Mouse (Mus musculus) mouse trophoblast stem cell (cell line): ENCODE data around the gene Smg9.

Source experiments
- in situ Hi-C, 2 experiments: fragments of 300-500 bp; cut with MseI, MboI; formaldehyde crosslinking; loops; 2 replicates in 1 of 2; 3 replicates in 1 of 2; pipeline ENCODE4 v1.15.1; 2025

The Smg9 gene

DNA sequence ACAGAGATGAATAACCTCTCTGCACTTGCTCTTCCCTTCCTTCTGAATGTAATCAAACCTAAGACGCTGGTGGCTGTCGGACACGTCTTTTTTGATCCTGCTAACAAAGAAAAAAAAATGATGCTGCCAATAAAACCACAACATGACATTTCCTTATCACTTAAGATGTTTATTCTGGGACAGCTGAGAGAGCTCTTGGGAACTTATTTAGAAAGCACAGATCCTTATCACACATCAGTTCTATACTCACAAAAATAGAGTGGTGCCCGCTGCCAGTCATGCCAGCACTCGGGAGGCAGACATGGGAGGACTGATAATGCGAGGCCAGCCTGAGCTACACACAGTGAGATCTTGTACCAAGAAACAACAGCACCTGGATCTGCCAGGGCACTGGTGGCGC, 40.5 kb downstream of the Smg9 start:
- in situ Hi-C loops: no loop called here

DNA sequence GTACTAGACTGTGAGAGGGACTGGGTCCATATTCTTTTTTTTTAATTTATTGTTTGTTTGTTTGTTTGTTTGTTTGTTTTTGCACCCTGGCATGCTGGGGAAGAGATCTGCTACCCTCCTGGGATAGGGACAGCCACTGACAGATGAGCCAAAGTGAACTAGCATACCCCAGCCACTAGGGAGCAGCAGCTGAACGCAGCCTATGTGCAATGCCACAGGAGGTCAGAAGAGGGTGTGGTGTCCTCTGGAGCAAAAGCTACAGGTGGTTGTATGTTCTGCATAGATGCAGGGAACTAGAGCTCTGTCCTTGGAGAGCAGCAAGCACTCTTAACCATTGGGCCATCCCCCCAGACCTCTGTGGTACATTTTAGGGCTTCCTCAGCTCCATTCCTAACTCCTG, 42.4 kb downstream of the Smg9 start:
- in situ Hi-C loops: no loop called here

DNA sequence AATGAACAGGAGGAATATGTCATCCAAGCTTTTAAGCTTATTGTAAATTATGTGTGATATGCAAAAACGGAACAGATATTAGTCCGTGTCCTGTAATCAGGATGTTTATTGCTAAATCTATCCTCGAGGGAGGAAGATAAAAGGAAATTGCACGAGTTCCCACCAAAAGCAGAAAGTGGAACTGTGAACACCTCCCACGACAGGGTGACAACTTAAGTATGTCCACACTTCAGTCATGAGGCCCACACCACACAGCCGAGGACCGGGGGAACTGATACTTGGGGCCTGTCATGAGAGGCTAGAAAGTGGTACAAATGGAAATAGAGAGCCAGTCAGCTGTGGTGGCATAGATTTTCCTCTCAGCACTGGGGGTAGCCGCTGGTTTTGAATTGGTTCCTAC, 42.9 kb downstream of the Smg9 start:
- in situ Hi-C loops: no loop called here

DNA sequence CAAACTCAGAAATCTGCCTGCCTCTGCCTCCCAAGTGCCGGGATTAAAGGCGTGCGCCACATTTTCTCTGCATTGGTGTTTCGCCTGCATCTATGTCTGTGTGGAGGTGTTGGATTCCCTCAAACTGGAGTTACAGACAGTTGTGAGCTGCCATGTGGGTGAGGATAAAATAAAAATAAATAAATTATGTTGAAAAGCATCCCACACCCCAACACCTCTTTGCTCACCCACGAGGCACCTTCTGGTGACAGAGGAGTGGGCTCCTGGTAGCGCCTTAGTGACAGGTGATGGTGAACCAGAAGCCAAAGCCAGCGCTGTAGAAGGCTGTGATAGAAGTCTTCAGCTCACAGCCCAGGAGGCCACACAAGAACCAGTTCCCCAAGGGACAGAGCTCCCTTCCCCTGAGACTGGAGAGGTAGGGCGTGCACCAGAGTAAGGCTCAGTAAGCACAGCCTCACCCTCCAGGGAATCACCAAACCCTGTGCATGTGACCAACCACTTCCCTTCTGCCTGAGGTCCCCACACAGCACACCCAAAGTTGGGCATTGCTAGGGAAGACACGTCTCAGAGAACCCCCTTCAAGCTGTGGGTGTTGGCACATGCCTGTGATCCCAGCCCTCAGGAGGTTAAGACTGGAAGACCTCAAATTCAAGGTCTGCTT, 46.0 kb downstream of the Smg9 start:
- in situ Hi-C loops: no loop called here

DNA sequence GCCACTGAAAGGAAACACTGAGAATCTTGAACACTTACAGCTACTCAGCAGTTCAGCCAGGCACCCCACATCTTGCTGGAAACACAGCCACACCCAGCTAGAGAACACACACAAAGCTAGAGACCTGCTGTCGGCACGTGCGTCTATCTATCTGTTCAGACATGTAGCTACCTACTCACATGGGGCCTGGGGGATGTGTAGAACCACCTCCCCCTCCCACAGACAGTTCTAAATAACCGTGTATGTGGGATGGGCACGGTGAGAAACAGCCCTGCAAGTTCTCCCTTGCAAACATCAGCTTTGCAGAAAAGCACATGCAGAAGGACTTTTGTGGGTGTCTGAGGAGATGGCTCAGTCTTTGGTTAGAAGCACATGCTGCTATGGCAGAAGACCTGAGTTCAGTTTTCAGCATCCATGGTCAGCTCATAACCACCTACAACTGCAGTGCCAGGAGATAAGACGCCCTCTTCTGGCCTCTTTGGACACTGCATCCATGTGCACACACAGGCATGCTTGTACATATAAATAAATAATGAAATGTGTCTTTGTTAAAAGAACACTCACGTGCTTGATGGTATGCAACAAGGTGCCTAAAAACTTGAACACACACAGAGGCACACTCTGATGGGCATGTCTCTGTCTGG, 47.4 kb downstream of the Smg9 start:
- in situ Hi-C loops: no loop called here

DNA sequence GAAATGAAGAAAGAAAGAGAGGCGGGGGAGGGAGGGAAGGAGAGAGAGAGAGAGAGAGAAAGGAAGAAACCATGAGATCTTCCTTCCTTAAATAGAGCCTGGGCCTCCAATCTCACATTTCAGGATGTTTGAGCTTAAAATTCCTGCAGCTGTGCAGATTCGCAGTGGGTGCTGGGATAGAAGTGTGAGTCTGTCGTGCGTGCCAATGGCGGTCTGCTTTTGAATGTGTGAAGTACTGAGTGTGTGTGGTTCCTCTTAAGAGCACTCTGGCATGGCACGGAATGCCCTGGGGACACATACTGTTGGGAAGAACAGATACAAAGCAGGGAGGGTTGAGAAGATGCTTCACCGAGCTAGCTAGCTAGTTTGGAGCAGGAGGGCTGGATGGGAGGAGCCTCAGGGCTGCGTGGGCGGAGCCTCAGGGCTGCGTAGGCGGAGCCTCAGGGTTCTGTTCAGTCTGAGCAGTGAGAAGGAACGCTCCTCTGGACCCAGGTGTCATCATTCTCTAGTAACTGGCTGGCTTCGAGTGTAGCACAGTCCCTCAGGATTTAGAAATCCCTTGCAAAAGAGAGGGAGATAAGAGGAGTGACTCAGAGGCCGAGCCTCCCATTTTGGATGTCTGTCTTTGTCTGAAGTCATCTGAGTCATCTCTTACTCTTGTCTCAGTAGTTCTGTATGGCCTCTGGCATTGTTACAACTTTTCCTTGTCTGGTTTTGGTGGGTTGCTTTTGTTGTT, 49.5 kb downstream of the Smg9 start:
- in situ Hi-C loops: no loop called here

DNA sequence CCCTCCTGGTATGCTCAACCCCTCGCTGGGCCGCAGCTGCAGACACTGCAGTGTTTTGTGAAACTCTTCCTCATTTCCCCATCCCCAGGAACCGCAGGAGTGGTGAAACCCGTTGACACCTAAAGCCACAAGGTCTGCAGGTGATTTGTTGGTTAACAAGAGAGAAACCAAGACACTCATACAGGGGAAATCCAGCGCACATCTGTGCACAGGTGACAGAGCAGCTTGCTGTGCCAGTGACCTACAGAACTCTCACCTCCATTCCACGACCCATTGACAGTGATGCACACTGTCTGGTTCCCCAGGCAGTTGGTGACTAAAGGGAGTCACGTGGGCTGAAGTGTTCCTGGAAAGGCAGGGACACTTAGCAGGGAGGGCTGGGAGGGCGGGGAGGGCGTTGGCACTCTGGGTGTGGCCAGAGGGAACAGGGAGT, 51.2 kb downstream of the Smg9 start:
- in situ Hi-C loops: no loop called here

DNA sequence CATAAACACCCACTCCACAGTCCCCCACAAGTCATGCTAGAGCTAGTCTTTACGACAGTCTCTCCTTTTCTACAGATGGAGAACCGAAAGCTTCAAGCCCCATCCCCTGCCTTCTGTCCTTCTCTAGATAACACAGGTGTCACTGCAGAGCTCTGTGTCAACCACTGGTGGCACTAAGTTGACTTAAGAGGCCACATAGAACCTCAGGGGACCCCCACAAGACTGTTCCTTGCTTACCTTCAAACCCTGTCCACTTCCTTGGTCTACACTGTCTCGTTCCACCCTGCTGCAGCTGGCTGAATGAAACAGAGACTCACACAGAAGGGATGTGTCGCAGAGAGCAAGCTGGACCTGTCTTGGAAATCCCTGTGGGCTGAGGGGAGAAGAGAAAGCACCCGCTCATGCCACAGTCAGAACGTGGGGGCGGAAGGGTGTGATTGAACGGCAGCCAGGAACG, 52.5 kb downstream of the Smg9 start, which contains the start of gene Irgc1:
TSS of gene Irgc1 (minus strand) at position 443 of the 457 bp plus-strand sequence.
- in situ Hi-C loops: no loop called here

DNA sequence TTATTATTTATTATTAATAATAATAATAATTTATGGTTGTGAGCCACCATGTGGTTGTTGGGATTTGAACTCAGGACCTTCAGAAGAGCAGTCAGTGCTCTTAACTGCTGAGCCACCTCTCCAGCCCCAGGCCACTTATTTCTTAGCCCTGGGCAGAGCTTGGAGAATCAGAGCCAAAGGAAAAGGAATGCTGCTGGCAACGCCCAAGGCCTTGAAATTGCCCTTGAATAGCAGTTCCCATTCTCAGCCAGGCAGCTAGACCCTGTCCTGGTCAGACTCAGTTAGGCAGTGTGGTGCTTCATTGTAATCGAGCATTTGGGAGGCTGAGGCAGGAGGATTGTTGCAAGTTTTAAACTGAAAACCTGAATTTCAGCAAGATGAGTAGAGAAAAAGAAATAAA, 54.8 kb downstream of the Smg9 start:
- in situ Hi-C loops: no loop called here

DNA sequence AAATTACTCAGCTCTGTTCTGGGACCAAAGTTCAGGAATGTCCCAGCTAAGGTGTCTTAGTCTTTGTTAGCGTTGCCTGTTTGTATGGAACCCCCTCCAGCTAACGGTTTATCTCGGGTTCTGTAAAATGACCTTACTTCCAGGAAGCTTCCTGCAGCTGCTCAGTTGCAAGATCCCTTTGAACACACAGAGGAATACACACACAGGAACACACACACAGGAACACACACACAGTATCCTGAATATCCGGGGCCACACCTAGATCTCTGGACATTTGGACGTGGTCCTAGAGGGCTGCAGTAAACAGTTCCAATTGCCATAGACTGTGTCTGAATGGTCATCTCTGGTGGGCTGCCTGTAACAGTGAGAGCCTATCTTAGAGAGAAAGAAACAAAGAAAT, 56.3 kb downstream of the Smg9 start:
- in situ Hi-C loops: no loop called here

DNA sequence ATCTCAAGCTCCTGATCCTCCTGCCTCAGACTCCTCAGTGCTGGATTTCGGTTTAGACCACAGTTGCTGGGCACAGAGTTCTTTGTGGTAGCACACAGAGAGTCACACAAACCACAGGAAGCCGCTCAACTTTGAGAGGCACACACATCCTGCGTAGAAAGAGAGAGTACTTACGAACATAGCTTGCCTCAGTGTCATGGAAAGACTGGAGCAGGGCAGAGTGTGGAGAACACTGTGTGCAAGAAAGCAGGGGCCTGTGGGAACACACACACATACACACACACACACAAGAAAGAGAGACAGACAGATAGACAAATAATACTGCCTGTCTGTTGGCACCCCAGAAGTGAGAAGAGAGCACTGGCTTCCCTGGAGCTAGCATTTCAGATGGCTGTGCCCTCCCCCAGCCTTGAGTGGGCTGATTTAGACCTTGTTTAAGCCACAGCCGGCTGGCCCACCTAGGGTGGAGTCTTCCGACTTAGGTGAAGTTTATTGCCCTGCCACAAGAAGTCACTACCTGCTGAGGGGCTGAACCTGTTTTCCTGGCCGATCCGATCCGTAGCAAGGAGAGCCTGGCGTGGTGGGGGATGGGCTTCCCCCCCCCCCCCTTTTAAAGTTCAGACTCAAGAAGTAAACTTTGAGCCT, 58.4 kb downstream of the Smg9 start:
- in situ Hi-C loops: no loop called here

DNA sequence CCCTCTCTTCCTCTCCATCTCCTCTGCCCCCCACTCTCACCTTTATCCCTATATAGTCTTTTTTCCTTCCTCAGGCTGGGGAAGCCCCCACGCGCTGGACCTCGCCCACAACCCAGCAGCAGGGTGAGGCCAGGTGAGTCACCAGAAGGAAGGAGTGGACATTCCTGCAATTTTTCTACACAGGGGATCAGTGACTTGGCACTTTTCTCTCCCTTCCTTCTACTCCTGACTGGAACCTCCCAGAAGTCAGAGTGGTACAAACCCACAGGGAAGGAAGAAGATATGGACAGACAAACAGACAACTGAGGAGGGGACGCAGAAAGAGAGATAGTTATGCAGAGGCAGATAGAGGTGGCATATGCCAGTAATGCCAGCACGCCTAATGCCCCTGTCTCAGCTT, 60.0 kb downstream of the Smg9 start:
- in situ Hi-C loops: no loop called here

DNA sequence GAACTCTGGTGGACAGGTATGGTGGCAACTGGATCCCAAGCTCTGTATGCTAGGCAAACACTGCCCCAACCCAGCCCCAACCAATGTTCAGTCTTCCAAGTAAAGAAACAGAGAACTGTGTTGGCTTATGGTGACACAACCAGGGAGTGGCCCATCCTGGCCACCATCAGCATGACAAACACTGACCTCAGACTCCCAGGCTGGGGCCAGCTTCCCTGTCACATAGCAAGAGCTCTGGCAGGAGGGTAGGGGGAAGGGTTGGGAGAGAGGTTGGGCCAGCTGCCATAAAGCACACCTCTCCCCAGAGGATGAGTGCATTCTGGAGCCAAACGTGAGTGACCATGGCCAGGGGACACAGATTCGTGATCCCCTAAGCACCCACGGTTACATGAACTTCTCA, 60.4 kb downstream of the Smg9 start:
- in situ Hi-C loops: no loop called here

DNA sequence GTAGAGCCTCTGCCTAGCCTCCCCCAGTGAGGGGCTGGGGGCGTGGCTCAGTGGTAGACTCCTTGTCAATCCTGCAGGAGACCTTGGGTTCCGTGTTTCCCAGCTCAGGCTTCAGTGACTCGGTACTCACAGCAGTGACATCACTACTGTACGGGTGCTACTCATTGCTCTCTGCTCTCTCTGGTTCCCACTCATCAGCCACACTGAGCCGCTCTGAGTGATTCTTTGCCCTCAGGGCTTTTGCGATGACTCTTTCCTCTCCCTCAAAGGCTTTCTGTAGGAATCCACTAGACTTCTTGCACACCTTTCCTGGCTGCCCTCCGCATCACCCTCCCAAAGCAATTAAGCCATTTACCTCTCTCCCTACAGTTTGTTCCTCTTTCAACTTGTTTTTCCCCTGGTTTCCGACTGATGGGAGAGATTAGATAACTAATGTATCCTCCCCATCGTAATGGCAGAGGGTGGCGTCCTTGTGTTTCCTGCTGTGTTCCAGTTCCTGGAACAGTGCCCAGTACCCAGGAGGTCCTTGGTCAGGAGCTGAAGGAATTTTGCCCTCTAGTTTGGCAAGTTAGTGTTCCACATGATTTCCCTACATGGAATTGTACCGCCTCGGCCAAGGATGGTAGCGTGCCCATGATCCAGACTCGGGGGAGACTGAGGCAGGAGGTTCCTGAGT, 62.1 kb downstream of the Smg9 start:
- in situ Hi-C loops: no loop called here

DNA sequence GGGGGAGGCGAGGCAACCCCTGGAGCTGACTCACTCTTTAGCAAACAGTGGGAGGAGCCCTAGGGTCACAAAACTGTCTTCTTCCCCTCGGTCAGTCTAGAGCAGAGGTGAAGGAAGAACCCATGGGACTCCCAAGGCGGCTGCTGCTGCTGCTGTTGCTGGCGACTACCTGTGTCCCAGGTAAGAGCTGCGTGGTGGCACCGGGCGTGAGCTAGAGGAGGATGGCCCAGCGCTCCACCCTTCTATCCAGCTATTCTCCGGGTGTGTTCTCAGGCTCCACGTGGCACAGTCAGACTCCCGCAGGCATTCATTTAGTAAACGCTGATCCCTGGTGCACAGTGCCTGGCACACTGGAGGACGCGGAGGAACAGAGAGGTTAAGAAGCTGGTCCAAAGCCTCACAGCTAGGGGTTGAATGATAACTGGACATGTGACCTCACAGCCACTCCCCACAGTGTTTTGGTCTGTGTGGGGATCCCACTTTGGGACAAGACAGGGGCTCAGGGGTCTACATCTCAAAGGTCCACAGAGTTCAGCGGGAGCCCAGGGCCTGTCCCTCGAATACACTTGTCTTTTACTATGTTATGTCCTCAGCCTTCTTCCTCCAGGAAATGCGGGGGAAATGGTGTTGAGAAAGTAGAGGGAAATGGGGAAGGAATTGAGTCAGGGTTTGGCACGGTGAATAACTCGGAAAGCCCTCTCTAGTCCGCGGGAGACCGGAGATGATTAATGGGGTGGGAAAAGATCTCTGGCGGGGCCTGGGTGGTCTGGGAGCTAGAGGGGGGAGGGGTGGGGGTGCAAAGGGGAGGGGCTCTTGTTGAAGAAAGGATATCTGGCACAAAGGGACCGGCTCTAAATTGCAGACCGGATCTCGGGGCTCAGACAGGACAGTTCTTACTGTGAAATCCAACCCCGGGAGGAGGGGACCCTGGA, 63.2 kb downstream of the Smg9 start, which contains the start of gene Plaur:
TSS of gene Plaur (plus strand) at position 97 of the 932 bp plus-strand sequence.
- in situ Hi-C loops: no loop called here

DNA sequence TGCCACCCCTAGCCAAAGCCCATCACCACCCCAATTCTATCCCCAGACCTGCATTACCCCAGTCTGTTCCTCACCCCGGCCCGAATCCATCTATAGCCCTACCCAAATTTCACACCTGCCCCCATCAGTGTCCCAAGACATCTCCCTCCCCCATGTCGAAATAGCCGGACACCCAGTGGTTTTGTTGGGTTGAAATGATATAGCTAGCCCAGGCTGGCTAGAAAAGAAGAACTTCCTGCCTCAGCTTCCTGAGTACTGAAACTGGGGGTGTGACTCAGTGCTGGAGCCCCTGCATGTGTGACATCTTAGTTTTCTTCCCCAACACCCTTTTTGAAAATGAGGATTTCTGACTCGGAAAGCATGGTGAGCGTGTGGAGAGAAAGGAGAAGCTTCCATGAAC, 67.4 kb downstream of the Smg9 start:
- in situ Hi-C loops: no loop called here

DNA sequence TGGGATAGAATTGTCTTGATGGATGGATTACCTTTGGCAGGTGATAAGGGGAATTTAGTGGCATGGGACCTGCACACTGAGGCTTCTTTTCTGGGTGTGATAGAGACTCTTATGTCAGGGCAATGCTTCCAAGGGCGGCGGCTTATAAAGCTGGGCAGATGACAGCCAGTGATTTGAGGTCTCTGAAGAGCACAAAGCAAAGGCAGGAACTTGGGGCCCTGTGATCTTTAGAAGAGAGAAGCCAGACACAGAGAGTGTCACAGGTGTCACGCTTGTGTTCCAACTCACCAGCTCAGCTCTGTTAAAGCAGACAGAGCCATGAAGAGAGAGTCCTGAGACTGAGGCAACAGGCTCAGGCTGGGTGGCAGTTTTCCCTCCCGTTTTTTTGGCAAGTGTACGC, 68.5 kb downstream of the Smg9 start:
- in situ Hi-C loops: no loop called here

DNA sequence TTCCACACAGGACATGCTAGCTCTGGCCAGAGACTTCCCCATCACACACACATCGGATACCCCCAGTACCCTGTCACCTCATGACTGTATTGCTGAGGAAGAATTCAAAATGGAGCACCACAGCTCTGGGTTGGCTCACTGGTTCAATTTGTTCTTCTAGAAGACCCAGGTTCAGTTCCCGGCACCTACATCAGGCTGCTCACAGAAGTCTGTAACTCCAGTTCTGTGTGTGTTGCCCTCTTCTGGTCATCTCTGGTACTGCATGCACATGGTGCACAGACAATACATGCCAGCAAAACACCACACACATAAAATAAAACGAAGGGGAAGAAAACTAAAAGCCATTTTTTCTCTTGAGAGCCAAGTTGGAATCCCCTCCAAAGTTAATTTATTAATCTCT, 69.7 kb downstream of the Smg9 start:
- in situ Hi-C loops: no loop called here

DNA sequence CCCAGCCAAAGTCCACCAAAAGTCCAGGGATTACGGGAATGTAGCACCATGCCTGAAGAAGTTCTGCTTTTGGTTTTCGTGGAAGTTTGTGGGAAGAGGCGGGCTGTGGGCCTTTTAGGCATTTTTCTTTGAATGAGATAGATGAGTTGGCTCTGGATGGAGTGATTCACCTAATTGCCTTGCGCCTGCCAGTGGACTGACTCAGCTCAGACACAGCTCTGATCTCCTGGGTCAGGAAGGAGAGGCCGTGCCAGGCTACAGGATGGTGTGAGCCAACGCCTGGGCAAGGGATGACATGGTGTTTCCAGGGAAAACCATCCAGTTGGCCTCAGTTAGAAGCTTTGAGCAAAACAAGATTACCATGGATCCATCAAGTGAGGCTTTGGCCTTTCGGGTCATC, 70.9 kb downstream of the Smg9 start:
- in situ Hi-C loops: no loop called here
